9 mouse cellular contexts compared by ENCODE assay signal in genomic region chr9:62222481-62222880, GRCm38 (mm10). TPM values are rescaled to one million over a fixed set of nuclear protein-coding genes. Genes with fewer than 3 reads are reported as not detected.
A peak's percentile ranks its signal among the peaks of the same experiment; 100 is the strongest.
DNase-seq lines count a peak whose midpoint lies in the region; ATAC-seq and TF ChIP-seq lines count a peak whose summit lies in the region.
"Had no signal": no experiment of that assay in that cellular context is flagged by ENCODE, and none has a peak within 500 bp of the region (broad histone marks: within the 10 kb centered on the region; RNA-seq: fewer than 3 reads in every experiment).

No protein-coding gene starts in this region.

- TF ChIP-seq POLR2A in thymus, adult 2 months (IDR thresholded peaks at IDR 0.05; ENCODE audit: control insufficient read depth, extremely low read depth, insufficient read depth, low read length, poor library complexity), result no peak

- H3K9me3 ChIP-seq in hindbrain, embryonic 14.5 days (ENCODE audit: control insufficient read depth, low read length), result no peaks in the 10 kb centered on the region

- no peak overlapping the region; the same call in 1 of the 2 replicates for H3K9ac ChIP-seq in hindbrain, embryonic 14.5 days
- H3K9ac ChIP-seq: liver, embryonic 14.5 days had no signal

- ATAC-seq in cerebellum, adult (ENCODE audit: insufficient number of reproducible peaks, low FRiP score, low TSS enrichment), result peak; percentile 64; the same call in 1 of the 2 replicates
- no peak for ATAC-seq in hindbrain, embryonic 14.5 days (ENCODE audit: low FRiP score)
- no peak for ATAC-seq in inflammation-experienced regulatory T-cells, adult 6 months
- no peak for ATAC-seq in CD4-positive, CD25-positive, alpha-beta regulatory T cell, adult 4 months

- H3K4me2 ChIP-seq in hindbrain, embryonic 14.5 days (replicated peaks), result no peak overlapping the region

- TF ChIP-seq CTCF in thymus, adult 2 months (IDR thresholded peaks at IDR 0.05; ENCODE audit: borderline replicate concordance, control insufficient read depth, extremely low read depth, insufficient read depth, low read length, poor library complexity), result no peak

- 0 out of 2 replicates have a peak overlapping the region, but pooled peaks have one; percentile 5 for H3K27ac ChIP-seq in hindbrain, embryonic 14.5 days
- H3K27ac ChIP-seq in thymus, adult 2 months (ENCODE audit: control insufficient read depth, insufficient read depth, low read length), result no peak overlapping the region
- H3K27ac ChIP-seq: liver, embryonic 14.5 days had no signal

- peak; percentile 28 to 33 for DNase-seq in layer of hippocampus, adult 8-10 months (ENCODE audit: low spot score in 2 of 2)
- no peak for DNase-seq in layer of hippocampus, postnatal 25 days (ENCODE audit: extremely low spot score in 1 of 2, low spot score in 1 of 2)
- no peak for DNase-seq in hindbrain, embryonic 14.5 days (ENCODE audit: low spot score)
- DNase-seq in right cerebral cortex, postnatal 14 days, result peak; percentile 31
- no peak for DNase-seq in thymus, adult 2 months

- no peak overlapping the region for H3K4me3 ChIP-seq in hindbrain, embryonic 14.5 days (replicated peaks; ENCODE audit: low read length)
- no peak overlapping the region for H3K4me3 ChIP-seq in thymus, adult 2 months (ENCODE audit: control insufficient read depth, insufficient read depth, low read length)

- H3K36me3 ChIP-seq in hindbrain, embryonic 14.5 days (replicated peaks; ENCODE audit: control insufficient read depth, insufficient read depth), result no peaks in the 10 kb centered on the region
- H3K36me3 ChIP-seq in thymus, adult 2 months (ENCODE audit: control insufficient read depth, insufficient read depth, low read length), result no peaks in the 10 kb centered on the region

- H3K4me1 ChIP-seq in hindbrain, embryonic 14.5 days (replicated peaks; ENCODE audit: control insufficient read depth, insufficient read depth, low read length), result no peaks in the 10 kb centered on the region; the same call in 1 of the 2 replicates
- H3K4me1 ChIP-seq in thymus, adult 2 months (replicated peaks; ENCODE audit: control insufficient read depth, insufficient read depth, low read length), result no peaks in the 10 kb centered on the region

- H3K27me3 ChIP-seq in hindbrain, embryonic 14.5 days (ENCODE audit: control insufficient read depth, insufficient read depth, low read length), result no peaks in the 10 kb centered on the region
- H3K27me3 ChIP-seq in thymus, adult 2 months (ENCODE audit: control insufficient read depth, insufficient read depth, low read length), result no peaks in the 10 kb centered on the region

- WGBS in hindbrain, embryonic 14.5 days, result 8% methylated on average over 10 of the region's 10 CpGs
- 29% methylated on average over 10 of the region's 10 CpGs for WGBS in thymus, adult 2 months

RNA-seq across cellular contexts. Expression of gene Spesp1, which starts 59.5 kb away (rescaled TPM):
- under 1 TPM; 0.14 to 0.21 (median 0.20) TPM for total RNA-seq in layer of hippocampus, adult 8-10 months (2022)
- under 1 TPM; 0.16 to 0.17 TPM for total RNA-seq in layer of hippocampus, postnatal 25 days (2021)
- not detected in 2 replicates for polyA plus RNA-seq in hindbrain, embryonic 14.5 days (2014; fragmentation: Nextera tagmentation; extraction: Ambion mirVana)
- not detected for polyA plus RNA-seq in inflammation-experienced regulatory T-cells, adult 6 months (2017; shearing (Covaris generic))
- not detected for polyA plus RNA-seq in CD4-positive, CD25-positive, alpha-beta regulatory T cell, adult 4 months (2017; shearing (Covaris generic))
- polyA plus RNA-seq in thymus, adult 2 months (2012; rRNA removed), result 0.07 TPM in 1 of 2 replicates, not detected in the other
- polyA plus RNA-seq: liver, embryonic 14.5 days had no signal

Comparison
In these comparisons a context has a peak if more than half of its experiments do, and no peak if none do; other contexts are left out.
1. DNase-seq: peak in layer of hippocampus, adult 8-10 months (2 of 2) and right cerebral cortex, postnatal 14 days (single experiment); none in layer of hippocampus, postnatal 25 days (0 of 2), hindbrain, embryonic 14.5 days (single experiment) and thymus, adult 2 months (single experiment).